Mouse (Mus musculus): ENCODE measurements around the gene Clca4a.
"Not testable (repeated sequence)": the region's sequence is repeated elsewhere in the genome, so short reads cannot be mapped to it uniquely, and the experiment has no call there.

Clca4a gene

DNA sequence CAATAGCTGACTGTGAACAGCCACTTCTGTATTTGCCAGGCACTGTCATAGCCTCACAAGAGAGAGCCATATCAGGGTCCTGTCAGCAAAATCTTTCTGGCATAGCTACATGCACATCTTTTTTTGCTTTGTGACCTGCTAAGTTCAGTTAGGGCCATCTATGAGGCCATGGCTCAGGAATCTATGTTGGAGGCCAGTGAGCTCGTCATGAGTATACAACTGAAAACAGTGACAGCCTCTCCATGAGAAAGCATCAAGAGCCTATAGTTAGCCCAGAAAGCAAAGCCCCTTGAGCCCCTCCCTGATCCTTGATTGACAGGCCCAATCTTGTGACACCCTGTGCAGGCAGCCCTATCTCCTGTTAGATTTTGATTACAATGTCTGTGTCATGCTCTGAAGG lies 1.2 kb upstream of the Clca4a start:
- no peak overlapping the region for H3K4me3 ChIP-seq (replicated peaks; ENCODE audit: low read length)
- H3K4me1 ChIP-seq (replicated peaks; ENCODE audit: low read depth, low read length), result peaks cover 23% of the 10 kb centered on the region
- no peaks in the 10 kb centered on the region for H3K36me3 ChIP-seq (ENCODE audit: insufficient read depth, low read length)
- 0 out of 2 replicates have a peak, but pooled peaks cover 6% of the 10 kb centered on the region for H3K9me3 ChIP-seq (ENCODE audit: low read length)
- no peak for TF ChIP-seq CTCF (conservative IDR thresholded peaks at IDR 0.05; ENCODE audit: low read length)
- no peak for TF ChIP-seq POU5F1 (IDR thresholded peaks at IDR 0.05; ENCODE audit: borderline replicate concordance, low read length)
- no peak for TF ChIP-seq NANOG (IDR thresholded peaks at IDR 0.05; ENCODE audit: borderline replicate concordance, low read length)
- H3K27me3 ChIP-seq (ENCODE audit: insufficient read depth, low read length), result no peaks in the 10 kb centered on the region

- no peak for TF ChIP-seq POU5F1 (IDR thresholded peaks at IDR 0.05; ENCODE audit: borderline replicate concordance, low read length)
- no peak for TF ChIP-seq CTCF (conservative IDR thresholded peaks at IDR 0.05; ENCODE audit: low read length)
- TF ChIP-seq NANOG (IDR thresholded peaks at IDR 0.05; ENCODE audit: borderline replicate concordance, low read length), result no peak
- Histone ChIP-seq H3K36me3 (ENCODE audit: insufficient read depth, low read length) (no peaks in the 10 kb centered on the region), H3K4me1 (replicated peaks; ENCODE audit: low read depth, low read length) (no peaks in the 10 kb centered on the region), H3K9me3 (ENCODE audit: low read length) (no peaks in the 10 kb centered on the region), H3K27me3 (ENCODE audit: insufficient read depth, low read length) (no peaks in the 10 kb centered on the region), H3K4me3 (replicated peaks; ENCODE audit: low read length) (no peak overlapping the region)
Observed at GRCm38 (mm10) chr3:144971553-144972270, 3.1 kb downstream of the Clca4a start.

DNA sequence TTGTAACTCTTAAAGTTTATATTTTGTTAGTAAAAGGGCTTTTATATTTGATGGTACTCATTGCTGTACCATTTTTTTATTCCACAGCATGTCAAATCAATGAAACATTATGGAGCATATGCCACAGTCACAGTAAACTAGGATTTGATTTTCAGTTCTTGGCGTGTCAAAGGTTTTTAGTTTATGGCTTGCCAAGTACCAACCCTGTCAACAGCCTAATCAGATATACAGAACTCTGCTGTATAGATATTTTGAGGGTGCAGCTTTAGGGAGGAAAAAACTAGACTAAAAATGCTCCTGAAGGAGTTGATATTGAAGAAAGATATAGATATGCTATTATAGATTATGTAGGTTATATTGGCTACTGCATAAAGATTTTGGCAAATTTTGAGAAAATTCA lies 5.1 kb downstream of the Clca4a start:
- no peaks in the 10 kb centered on the region; the same call in 1 of the 2 replicates for H3K4me1 ChIP-seq (replicated peaks; ENCODE audit: low read depth, low read length)
- H3K27me3 ChIP-seq (ENCODE audit: insufficient read depth, low read length), result no peaks in the 10 kb centered on the region
- H3K36me3 ChIP-seq (ENCODE audit: insufficient read depth, low read length), result no peaks in the 10 kb centered on the region
- H3K4me3 ChIP-seq (replicated peaks; ENCODE audit: low read length), result no peak overlapping the region
- TF ChIP-seq POU5F1 (IDR thresholded peaks at IDR 0.05; ENCODE audit: borderline replicate concordance, low read length) (no peak), NANOG (IDR thresholded peaks at IDR 0.05; ENCODE audit: borderline replicate concordance, low read length) (no peak), CTCF (conservative IDR thresholded peaks at IDR 0.05; ENCODE audit: low read length) (no peak)
- no peaks in the 10 kb centered on the region for H3K9me3 ChIP-seq (ENCODE audit: low read length)

- TF ChIP-seq NANOG (IDR thresholded peaks at IDR 0.05; ENCODE audit: borderline replicate concordance, low read length), result no peak
- no peaks in the 10 kb centered on the region for H3K27me3 ChIP-seq (ENCODE audit: insufficient read depth, low read length)
- peaks cover 7% of the 10 kb centered on the region; the same call in 1 of the 2 replicates for H3K9me3 ChIP-seq (ENCODE audit: low read length)
- no peaks in the 10 kb centered on the region; the same call in 1 of the 2 replicates for H3K4me1 ChIP-seq (replicated peaks; ENCODE audit: low read depth, low read length)
- H3K4me3 ChIP-seq (replicated peaks; ENCODE audit: low read length), result no peak overlapping the region
- H3K36me3 ChIP-seq (ENCODE audit: insufficient read depth, low read length), result no peaks in the 10 kb centered on the region
Observed at GRCm38 (mm10) chr3:144966074-144966473, 8.8 kb downstream of the Clca4a start.

GRCm38 (mm10) chr3:144950829-144951228 lies 24.0 kb downstream of the Clca4a start:
- Histone ChIP-seq H3K36me3 (ENCODE audit: insufficient read depth, low read length) (no peaks in the 10 kb centered on the region), H3K4me1 (replicated peaks; ENCODE audit: low read depth, low read length) (peaks cover 17% of the 10 kb centered on the region), H3K4me3 (replicated peaks; ENCODE audit: low read length) (no peak overlapping the region), H3K9me3 (ENCODE audit: low read length) (no peaks in the 10 kb centered on the region), H3K27me3 (ENCODE audit: insufficient read depth, low read length) (no peaks in the 10 kb centered on the region)
- TF ChIP-seq POU5F1 (IDR thresholded peaks at IDR 0.05; ENCODE audit: borderline replicate concordance, low read length) (no peak), NANOG (IDR thresholded peaks at IDR 0.05; ENCODE audit: borderline replicate concordance, low read length) (no peak), CTCF (conservative IDR thresholded peaks at IDR 0.05; ENCODE audit: low read length) (no peak)

GRCm38 (mm10) chr3:144947376-144947775 lies 27.5 kb downstream of the Clca4a start:
- not testable (repeated sequence) for H3K4me3 ChIP-seq (replicated peaks; ENCODE audit: low read length); H3K27me3 ChIP-seq (ENCODE audit: insufficient read depth, low read length); H3K36me3 ChIP-seq (ENCODE audit: insufficient read depth, low read length)
- H3K9me3 ChIP-seq (ENCODE audit: low read length), result peaks cover 13% of the 10 kb centered on the region
- H3K4me1 ChIP-seq (replicated peaks; ENCODE audit: low read depth, low read length), result peaks cover 17% of the 10 kb centered on the region
- TF ChIP-seq NANOG (IDR thresholded peaks at IDR 0.05; ENCODE audit: borderline replicate concordance, low read length), result peak; percentile 18; the same call in 1 of the 2 replicates

DNA sequence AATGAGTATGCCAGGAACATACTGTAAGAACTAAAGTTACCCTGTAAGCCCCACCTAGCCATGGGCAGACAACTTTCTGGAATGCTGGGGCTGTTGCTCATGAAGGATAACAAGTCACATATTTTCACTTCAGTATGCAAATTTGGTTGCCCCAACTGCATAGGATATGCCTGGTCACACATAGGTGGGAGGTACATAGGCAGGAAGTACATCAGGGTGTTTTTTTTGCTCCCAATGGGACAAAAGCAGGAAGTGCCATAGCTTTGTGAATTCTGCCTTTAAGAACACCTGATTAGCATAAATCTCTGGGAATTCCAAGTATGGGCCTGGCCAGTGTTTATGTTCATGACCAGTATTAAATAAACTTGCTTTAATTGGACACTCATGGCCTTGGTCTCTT lies 41.2 kb downstream of the Clca4a start:
- H3K4me1 ChIP-seq (replicated peaks; ENCODE audit: low read depth, low read length); H3K36me3 ChIP-seq (ENCODE audit: insufficient read depth, low read length); H3K27me3 ChIP-seq (ENCODE audit: insufficient read depth, low read length); H3K4me3 ChIP-seq (replicated peaks; ENCODE audit: low read length): not testable (repeated sequence)
- peaks cover 14% of the 10 kb centered on the region for H3K9me3 ChIP-seq (ENCODE audit: low read length)

- 0 out of 2 replicates have a peak, but pooled peaks cover 4% of the 10 kb centered on the region for H3K4me1 ChIP-seq (replicated peaks; ENCODE audit: low read depth, low read length)
- H3K4me3 ChIP-seq (replicated peaks; ENCODE audit: low read length), result no peak overlapping the region
- no peak for TF ChIP-seq POU5F1 (IDR thresholded peaks at IDR 0.05; ENCODE audit: borderline replicate concordance, low read length)
- no peak for TF ChIP-seq CTCF (conservative IDR thresholded peaks at IDR 0.05; ENCODE audit: low read length)
- TF ChIP-seq NANOG (IDR thresholded peaks at IDR 0.05; ENCODE audit: borderline replicate concordance, low read length), result no peak
- H3K9me3 ChIP-seq (ENCODE audit: low read length), result peaks cover 14% of the 10 kb centered on the region
- H3K36me3 ChIP-seq (ENCODE audit: insufficient read depth, low read length), result no peaks in the 10 kb centered on the region
- H3K27me3 ChIP-seq (ENCODE audit: insufficient read depth, low read length), result no peaks in the 10 kb centered on the region
Observed at GRCm38 (mm10) chr3:144933011-144933491, 41.8 kb downstream of the Clca4a start.

DNA sequence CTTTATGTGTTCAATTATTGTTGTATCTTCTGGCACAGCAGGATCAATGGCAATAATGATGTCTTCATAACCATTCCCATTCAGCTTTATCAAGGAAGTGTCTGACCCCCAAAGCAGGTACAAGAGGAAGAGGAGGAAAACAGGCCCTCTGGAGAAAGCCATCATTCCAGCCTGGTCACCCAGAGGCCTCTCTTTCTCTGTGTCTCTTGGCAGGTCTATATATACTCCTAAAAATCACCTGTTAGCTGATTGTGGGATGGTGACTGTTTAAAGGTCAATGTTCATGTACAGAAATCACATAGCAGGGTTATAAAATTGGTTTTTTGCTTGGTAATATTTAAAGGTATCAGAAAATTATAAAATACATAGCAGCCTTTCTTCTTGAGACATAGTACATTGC lies 42.5 kb downstream of the Clca4a start, which contains the start of gene Clca4b:
Gene Clca4b, minus strand, starts transcription at position 195 of the 400 bp plus-strand sequence.
- TF ChIP-seq POU5F1 (IDR thresholded peaks at IDR 0.05; ENCODE audit: borderline replicate concordance, low read length) (no peak), CTCF (conservative IDR thresholded peaks at IDR 0.05; ENCODE audit: low read length) (no peak), NANOG (IDR thresholded peaks at IDR 0.05; ENCODE audit: borderline replicate concordance, low read length) (no peak)
- Histone ChIP-seq H3K9me3 (ENCODE audit: low read length) (peaks cover 14% of the 10 kb centered on the region), H3K36me3 (ENCODE audit: insufficient read depth, low read length) (no peaks in the 10 kb centered on the region), H3K4me1 (replicated peaks; ENCODE audit: low read depth, low read length) (0 out of 2 replicates have a peak, but pooled peaks cover 4% of the 10 kb centered on the region), H3K27me3 (ENCODE audit: insufficient read depth, low read length) (no peaks in the 10 kb centered on the region), H3K4me3 (replicated peaks; ENCODE audit: low read length) (no peak within 1 kb of the TSS)

All from E14TG2a.4 (cell line).